Mouse (Mus musculus) left cerebral cortex, postnatal 25 days (tissue): ENCODE data around the gene Foxn3. TPM values are rescaled to one million over a fixed set of nuclear protein-coding genes. Genes with fewer than 3 reads are reported as not detected.

Experiments
- DNase-seq, 2 experiments: peaks; one replicate each; pipeline ENCODE4 v3.0.0; 2022; ENCODE audit warnings: low spot score in 2 of 2, mixed read lengths in 1 of 2
- intact Hi-C: fragments of 180-260 bp; cut with DNase I; formaldehyde crosslinking; loops from one replicate; pipeline ENCODE4 v1.15.1; 2025
- total RNA-seq, 2 experiments: library from RNA; stranded (reverse); gene quantifications; 2 replicates each; pipeline ENCODE4 v1.2.3; 2021

Foxn3 gene
- total RNA-seq, 2 experiments from 2014 or later: 49.3 to 52.8 TPM

DNA sequence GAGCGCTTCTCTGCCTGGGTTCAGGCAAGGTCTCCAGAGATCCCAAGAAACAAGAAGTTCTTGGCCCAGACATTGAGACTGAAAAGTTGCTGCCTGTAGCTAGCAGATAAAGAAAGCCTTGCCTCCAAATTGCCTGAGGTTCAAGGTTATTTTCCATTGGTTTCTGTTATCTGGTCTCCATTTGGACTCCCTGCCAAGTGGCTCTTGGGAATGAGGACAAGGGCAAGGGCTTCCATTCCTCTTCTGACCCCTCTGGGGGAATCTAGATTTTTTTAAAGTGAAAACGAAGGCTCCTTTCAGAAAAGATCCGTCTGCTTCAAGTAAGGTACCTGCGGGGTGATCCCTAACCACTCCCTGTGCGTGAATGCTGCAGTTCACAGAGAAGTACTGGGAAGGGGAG lies 130.0 kb downstream of the Foxn3 start:
- no peak for DNase-seq

GRCm38 (mm10) chr12:99431541-99431940 lies 131.8 kb downstream of the Foxn3 start:
- intact Hi-C loops: no loop called here
- DNase-seq: no peak

More for the DNA sequence above, 130.0 kb downstream of the Foxn3 start:
- intact Hi-C loops: no loop called here

- intact Hi-C loops: no loop called here
- no peak for DNase-seq
Observed at GRCm38 (mm10) chr12:99430992-99431391, 132.4 kb downstream of the Foxn3 start.

DNA sequence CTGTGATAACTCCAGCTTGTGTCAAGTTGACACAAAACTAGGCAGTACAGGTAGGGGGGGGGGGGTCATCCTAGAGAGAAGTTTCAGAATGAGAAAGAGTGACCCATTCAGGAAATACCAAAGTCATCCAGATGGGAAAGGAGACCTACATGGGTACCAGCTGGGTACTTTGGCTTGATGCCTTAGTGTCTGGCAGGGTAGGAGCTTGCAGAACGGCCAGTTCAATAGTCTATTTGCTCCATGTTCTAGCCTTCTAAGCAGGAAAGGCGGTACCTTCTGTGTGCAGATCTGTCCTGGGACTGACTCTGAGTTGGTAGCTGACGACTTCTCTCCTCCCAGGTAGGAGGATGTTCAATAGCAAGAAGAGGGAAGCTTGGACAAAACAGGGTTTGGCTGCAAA lies 134.3 kb downstream of the Foxn3 start:
- intact Hi-C loops: no loop called here
- DNase-seq: no peak

- intact Hi-C loops: no loop called here
- DNase-seq: no peak
Observed at GRCm38 (mm10) chr12:99426207-99426916, 137.0 kb downstream of the Foxn3 start.

- intact Hi-C loops: no loop called here
- no peak for DNase-seq
Observed at GRCm38 (mm10) chr12:99419396-99419760, 144.0 kb downstream of the Foxn3 start.

- intact Hi-C loops: no loop called here
- DNase-seq: no peak
Observed at GRCm38 (mm10) chr12:99418476-99419395, 144.6 kb downstream of the Foxn3 start.

- intact Hi-C loops: no loop called here
- DNase-seq: peak; percentile 39 to 64
Observed at GRCm38 (mm10) chr12:99417885-99418284, 145.5 kb downstream of the Foxn3 start.

DNA sequence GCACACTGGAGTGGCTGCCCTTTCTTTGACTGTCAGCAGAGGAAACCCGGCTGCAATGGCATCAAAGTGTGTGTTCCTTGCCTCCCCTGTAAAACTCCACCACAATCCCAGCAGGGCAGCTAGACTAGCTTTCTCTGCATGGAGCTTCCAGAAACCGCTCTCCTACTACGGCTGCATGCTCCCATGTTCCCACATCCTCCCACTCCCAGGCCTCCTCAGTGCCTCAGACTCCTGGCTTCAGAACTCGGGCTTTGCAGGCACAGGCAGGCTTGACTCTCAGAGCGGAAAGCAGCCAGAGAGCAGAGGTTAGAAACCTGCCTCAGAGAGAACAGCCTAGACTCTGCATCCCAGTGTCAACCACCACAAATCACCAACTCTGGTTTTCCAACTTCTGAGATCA lies 147.8 kb downstream of the Foxn3 start:
- DNase-seq: no peak
- intact Hi-C loops: no loop called here

- intact Hi-C loops: no loop called here
- no peak for DNase-seq
Observed at GRCm38 (mm10) chr12:99412496-99412895, 150.9 kb downstream of the Foxn3 start.

DNA sequence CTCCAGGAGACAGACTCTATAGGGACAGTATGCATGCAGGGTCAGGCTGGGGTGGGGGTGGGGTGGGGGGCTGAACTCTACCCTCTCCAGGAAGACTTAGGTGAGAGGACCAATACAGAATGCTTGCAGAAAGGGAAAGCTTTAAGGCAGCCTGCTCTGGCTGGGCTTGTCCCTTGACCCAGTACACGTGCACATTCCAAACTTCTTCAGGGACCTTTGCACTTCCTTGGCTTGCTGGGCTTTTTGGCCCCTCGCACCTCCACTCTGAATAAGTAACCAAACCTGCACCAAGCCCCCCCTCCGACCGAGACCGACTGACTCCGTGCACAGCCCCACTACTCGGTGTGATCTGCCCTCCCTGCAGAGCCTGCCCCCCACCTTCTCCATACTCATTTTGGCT lies 151.3 kb downstream of the Foxn3 start:
- intact Hi-C loops: no loop called here

DNA sequence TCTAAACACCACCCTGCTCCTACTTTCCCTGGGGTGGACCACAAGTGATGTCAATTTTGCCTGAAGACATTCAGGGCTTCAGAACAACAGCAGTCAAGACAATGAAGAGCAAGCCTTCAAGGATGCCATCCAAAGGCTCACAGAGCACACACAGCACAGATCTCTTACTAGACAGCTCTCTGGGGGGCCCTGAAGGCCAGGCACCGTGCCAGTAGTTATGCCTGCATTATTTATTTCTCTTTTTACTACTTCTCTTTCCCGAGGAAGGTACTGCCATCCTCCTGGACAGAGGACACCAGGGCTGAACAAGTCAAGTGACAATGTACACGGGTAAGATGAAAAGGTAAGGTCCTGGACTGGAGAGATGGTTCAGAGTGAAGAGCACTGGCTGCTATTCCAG lies 154.7 kb downstream of the Foxn3 start:
- DNase-seq: no peak
- intact Hi-C loops: no loop called here

More for the DNA sequence above, 151.3 kb downstream of the Foxn3 start:
- no peak for DNase-seq

DNA sequence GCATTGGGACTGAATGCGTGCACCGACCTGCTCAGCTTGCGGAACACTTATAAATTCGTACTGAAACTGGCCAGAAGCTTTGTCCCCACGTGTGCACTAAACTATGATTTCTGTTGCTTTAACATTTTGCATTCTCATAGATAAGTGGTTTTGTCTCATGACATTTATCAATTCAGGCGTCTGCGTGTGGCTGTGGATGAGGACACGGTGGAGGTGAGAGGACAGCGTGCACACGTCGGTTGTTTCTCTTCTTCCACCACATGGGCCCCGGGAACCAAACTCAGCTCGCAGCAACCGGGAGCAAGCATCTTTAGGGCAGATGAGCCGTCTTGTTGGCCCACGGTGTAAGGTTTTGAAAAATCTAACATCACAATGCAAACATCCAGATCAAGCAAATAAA lies 155.3 kb downstream of the Foxn3 start:
- intact Hi-C loops: no loop called here
- no peak for DNase-seq

DNA sequence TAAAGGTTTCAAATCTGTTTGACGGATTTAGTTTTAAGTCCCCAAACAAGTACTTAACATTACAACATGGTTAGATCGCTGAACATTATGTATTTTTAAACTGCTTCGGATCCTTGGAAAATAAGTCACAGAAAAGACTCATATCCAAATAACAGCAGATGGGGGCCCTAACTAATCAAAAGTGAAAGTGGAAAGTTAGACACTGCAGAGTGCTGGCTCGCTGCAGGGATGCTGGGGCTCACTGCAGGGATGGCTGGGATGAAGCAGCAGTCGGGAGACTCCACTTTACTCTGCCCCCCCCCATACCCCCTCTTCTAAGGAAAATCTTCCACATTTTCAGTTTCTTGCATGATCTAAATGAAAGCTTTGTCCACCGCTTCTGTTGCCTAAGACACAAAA lies 156.1 kb downstream of the Foxn3 start:
- no peak for DNase-seq
- intact Hi-C loops: no loop called here

DNA sequence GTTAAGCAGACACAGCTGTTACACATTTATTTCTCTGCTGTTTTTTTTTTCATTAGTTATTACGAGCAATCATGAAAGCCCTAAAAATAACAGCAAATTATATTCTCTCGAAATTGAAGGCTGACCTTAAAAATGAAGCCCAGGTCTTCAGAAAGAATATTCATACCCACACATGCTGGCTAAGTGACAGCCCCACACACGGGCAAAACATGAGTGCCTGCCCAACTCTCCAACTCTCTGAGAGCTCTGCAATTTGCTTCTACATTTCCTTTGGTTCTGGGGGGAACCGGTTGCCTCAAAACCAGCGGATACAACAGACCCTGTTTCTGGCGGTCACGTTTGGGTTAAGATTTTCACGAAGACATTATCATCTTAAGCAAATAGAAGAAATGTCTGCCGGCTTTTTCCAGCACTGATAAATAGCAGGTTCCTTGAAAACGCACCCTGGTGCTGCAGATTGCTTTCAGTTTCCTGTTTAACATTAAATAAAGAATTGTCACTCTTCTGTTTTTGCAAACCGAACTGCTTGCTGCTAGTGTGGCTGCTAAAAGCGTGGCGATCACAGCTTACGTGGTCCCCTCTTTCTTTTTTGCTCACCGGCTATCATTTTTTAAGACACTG lies 156.6 kb downstream of the Foxn3 start:
- intact Hi-C loops: no loop called here
- DNase-seq: no peak

GRCm38 (mm10) chr12:99406254-99406653 lies 157.1 kb downstream of the Foxn3 start:
- intact Hi-C loops: no loop called here
- no peak for DNase-seq

- DNase-seq: no peak
- intact Hi-C loops: no loop called here
Observed at GRCm38 (mm10) chr12:99405401-99405800, 158.0 kb downstream of the Foxn3 start.

DNA sequence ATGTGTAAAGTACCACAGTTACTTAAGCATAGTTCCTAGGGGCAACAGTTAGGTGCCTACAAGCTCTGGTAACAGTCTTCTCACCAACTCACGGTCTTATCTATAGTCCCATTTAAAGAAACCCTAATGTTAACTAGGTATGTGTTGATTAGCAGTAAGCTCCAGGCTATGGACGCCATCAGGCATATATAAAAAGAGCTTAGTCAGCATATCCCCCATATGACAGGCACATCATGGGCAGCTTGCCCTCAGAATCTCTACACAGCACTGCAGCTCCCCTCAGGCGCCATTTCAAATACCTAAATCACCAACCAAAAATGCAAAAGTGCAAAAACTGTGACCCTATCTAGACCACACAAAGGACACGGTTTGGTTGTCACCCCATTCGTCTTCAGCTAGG lies 160.4 kb downstream of the Foxn3 start:
- intact Hi-C loops: no loop called here
- DNase-seq: no peak

DNA sequence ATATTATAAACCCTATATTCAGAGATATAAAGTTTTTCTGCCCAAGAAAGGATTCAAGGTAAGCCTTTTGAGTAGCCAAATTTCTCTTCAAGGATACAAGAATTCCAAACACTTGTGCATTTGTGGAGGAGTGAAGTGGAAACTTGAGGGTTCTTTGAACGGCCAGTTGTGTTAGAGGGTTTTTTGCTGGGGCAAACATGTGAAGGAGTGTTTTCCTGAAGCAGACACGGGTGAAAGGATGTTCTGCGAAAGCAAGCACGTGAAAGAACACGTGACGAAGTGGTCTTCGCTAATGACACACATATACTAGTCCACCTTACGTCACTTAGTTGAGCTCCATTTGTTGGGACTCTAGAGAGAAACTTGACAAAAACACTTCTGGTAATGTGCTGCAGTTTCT lies 162.5 kb downstream of the Foxn3 start:
- no peak for DNase-seq
- intact Hi-C loops: no loop called here

- DNase-seq: no peak
- intact Hi-C loops: no loop called here
Observed at GRCm38 (mm10) chr12:99399575-99399974, 163.8 kb downstream of the Foxn3 start.

DNA sequence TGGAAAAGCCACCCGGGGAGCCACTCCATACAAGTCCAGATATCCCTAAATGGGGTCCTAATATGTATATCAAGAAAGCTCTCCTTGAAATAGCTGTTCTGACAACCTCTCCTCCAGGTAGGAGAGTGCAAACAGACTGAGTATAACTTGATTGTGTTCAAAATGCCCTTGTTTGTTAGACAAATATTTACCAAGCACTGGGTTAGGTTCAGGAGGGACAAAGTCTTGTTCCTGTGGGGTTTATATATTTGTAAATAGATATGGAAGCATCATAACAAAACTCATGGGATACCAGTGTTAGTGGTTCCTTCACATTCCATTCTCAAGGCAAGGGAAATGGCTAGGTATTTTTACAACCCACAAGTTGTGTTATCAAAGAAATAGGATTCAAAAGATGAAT lies 166.9 kb downstream of the Foxn3 start:
- intact Hi-C loops: no loop called here
- DNase-seq: no peak
